Mouse (Mus musculus): ENCODE data around the gene Zfp579. TPM values are rescaled to one million over a fixed set of nuclear protein-coding genes. Genes with fewer than 3 reads are reported as not detected.
A peak's percentile ranks its signal among the peaks of the same experiment; 100 is the strongest.
"Not testable (repeated sequence)": the region's sequence is repeated elsewhere in the genome, so short reads cannot be mapped to it uniquely, and the experiment has no call there.

Zfp579 gene
- polyA plus RNA-seq, 1 experiment = 7.6 TPM

DNA sequence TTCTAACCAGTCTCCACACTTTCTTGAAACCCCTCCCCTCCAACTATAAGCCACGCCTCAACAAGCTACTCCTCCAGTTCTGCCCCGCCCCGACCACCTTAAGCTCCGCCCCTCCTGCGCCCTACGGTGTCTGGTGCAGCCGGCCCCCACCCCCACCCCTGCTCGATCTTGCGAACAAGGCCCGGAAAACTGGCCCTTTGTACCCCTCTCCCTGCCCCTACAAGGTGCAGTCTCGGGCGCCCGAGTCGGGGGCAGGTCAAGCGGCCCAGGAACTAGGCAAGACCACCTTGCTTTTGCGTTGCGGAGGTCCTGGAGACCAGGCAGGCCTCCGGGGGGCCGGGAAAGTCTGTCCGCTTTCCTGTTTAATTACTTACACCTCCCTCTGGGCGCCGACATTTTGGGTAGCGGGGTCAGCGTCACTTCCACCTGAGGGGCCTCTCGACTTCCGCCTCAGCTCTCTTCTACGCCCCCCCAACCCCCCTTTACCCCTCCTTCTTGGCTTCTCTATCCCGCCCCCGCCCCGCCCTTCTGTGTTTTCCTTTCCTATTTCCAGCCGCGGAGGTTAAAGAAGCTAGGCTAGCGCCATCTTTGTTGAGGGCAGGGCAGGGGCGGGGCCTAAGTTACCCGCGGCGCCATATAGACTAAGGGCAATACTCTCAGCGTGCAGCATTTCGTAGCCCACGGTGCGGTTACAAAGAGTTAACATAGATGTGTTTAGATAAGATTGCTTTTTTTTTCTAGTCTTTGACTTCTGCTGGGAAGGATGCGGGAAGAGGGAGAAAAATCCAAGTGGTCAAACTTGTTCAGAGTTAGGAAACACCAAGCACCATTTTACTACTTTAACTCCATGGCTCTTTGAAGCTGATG is 18.5 kb upstream of the Zfp579 start, which contains the start of the genes Zfp524 and Fiz1:
Gene Zfp524, plus strand, starts transcription at position 165 of the 867 bp plus-strand sequence.
Gene Fiz1, minus strand, starts transcription at position 447 of the 867 bp plus-strand sequence.
- peak within 1 kb of the TSS; percentile 94 for H3K27ac ChIP-seq (ENCODE audit: insufficient read depth, low read length)
- no peaks in the 10 kb centered on the region for H3K27me3 ChIP-seq (ENCODE audit: control insufficient read depth, insufficient read depth, low read length, poor library complexity, severe bottlenecking)
- peaks cover 22% of the 10 kb centered on the region for H3K36me3 ChIP-seq (ENCODE audit: control insufficient read depth, insufficient read depth, low read length, poor library complexity, severe bottlenecking)
- peaks cover 9% of the 10 kb centered on the region for H3K4me1 ChIP-seq (ENCODE audit: control insufficient read depth, insufficient read depth, low read length)
- no peak for TF ChIP-seq EP300 (IDR thresholded peaks at IDR 0.05; ENCODE audit: insufficient read depth, low read depth, low read length)
- TF ChIP-seq POLR2A (IDR thresholded peaks at IDR 0.05; ENCODE audit: insufficient read depth, low read length) = no peak
- no peak for TF ChIP-seq CTCF (IDR thresholded peaks at IDR 0.05; ENCODE audit: low read depth, low read length)
- peak within 1 kb of the TSS; percentile 91 for H3K9ac ChIP-seq (ENCODE audit: low read depth, poor library complexity, severe bottlenecking)
- H3K4me3 ChIP-seq (ENCODE audit: low read depth, low read length) = peak within 1 kb of the TSS; percentile 92
- H3K9me3 ChIP-seq (replicated peaks; ENCODE audit: control insufficient read depth, insufficient read depth, low read length, poor library complexity, severe bottlenecking) = no peaks in the 10 kb centered on the region

DNA sequence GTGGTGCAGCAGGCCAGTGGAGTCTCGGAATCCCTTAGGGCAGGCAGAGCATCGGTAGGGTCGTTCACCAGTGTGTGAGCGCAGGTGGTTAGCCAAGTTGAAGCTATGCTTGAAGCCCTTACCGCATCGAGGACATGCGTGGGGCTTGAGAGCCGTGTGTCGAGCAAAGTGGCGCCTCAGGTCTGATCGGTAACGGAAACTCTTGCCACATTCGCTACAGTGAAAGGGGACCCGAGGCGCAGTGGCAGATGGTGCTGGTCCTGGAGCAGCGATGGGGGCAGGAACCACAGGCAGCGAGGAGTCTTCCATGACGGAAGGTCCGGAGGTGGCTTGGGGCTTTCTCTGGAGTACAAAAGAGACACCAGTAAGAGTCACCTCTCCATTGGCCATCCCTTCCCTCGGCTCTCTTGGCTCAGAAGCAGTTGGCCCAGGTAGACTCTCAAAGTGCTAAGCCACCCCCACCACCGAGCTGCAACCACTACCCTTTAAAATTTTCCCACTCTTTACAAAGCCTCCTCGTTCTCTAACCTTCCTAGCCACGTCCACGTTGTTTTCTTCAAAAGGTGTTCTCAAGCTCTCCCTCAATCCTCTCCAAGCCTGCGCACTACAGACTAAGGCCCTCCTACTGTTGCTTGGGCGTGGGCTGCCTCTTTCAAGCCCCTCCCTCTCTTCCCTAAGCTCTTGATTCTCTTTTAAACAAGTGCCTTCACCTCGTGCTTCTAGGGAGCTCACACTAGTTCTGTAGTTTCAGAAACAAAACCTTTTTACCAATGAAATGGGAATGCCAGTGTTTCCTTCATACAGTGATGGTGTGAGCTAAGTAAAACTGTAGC is 16.9 kb upstream of the Zfp579 start:
- Histone ChIP-seq H3K27me3 (ENCODE audit: control insufficient read depth, insufficient read depth, low read length, poor library complexity, severe bottlenecking) (no peaks in the 10 kb centered on the region), H3K36me3 (ENCODE audit: control insufficient read depth, insufficient read depth, low read length, poor library complexity, severe bottlenecking) (peaks cover 25% of the 10 kb centered on the region), H3K27ac (ENCODE audit: insufficient read depth, low read length) (peak overlapping the region; percentile 93), H3K9ac (ENCODE audit: low read depth, poor library complexity, severe bottlenecking) (peak overlapping the region; percentile 91), H3K4me3 (ENCODE audit: low read depth, low read length) (peak overlapping the region; percentile 63), H3K4me1 (ENCODE audit: control insufficient read depth, insufficient read depth, low read length) (peaks cover 6% of the 10 kb centered on the region), H3K9me3 (replicated peaks; ENCODE audit: control insufficient read depth, insufficient read depth, low read length, poor library complexity, severe bottlenecking) (no peaks in the 10 kb centered on the region)
- TF ChIP-seq POLR2A (IDR thresholded peaks at IDR 0.05; ENCODE audit: insufficient read depth, low read length) = peak; percentile 59
- no peak for TF ChIP-seq EP300 (IDR thresholded peaks at IDR 0.05; ENCODE audit: insufficient read depth, low read depth, low read length)

DNA sequence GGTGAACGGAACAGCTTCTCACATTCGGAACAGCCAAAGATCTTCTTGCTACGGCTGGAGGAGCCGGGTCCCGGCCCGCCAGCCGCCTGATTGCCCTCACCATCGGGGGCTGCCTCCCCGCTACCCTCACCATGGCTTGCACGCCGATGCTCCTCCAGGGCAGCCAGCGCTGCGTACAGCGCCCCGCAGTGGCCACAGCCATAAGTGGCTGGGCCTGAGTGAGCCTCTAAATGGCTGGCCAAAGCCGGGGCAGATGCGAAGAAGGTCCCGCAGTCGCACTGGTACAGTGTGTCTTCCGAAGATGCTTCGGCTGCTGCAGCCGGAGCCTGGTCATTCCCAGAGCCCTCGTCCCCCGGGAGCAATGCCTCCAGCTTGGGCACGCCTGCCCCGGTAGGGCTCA is 12.3 kb upstream of the Zfp579 start:
- H3K27me3 ChIP-seq (ENCODE audit: control insufficient read depth, insufficient read depth, low read length, poor library complexity, severe bottlenecking) = no peaks in the 10 kb centered on the region
- no peak overlapping the region for H3K27ac ChIP-seq (ENCODE audit: insufficient read depth, low read length)
- peak overlapping the region; percentile 35 for H3K9ac ChIP-seq (ENCODE audit: low read depth, poor library complexity, severe bottlenecking)
- H3K36me3 ChIP-seq (ENCODE audit: control insufficient read depth, insufficient read depth, low read length, poor library complexity, severe bottlenecking) = peaks cover 32% of the 10 kb centered on the region
- H3K4me1 ChIP-seq (ENCODE audit: control insufficient read depth, insufficient read depth, low read length) = peaks cover 6% of the 10 kb centered on the region
- TF ChIP-seq CTCF (IDR thresholded peaks at IDR 0.05; ENCODE audit: low read depth, low read length) = peak; percentile 88
- no peak for TF ChIP-seq POLR2A (IDR thresholded peaks at IDR 0.05; ENCODE audit: insufficient read depth, low read length)
- TF ChIP-seq EP300 (IDR thresholded peaks at IDR 0.05; ENCODE audit: insufficient read depth, low read depth, low read length) = no peak
- peak overlapping the region; percentile 56 for H3K4me3 ChIP-seq (ENCODE audit: low read depth, low read length)
- H3K9me3 ChIP-seq (replicated peaks; ENCODE audit: control insufficient read depth, insufficient read depth, low read length, poor library complexity, severe bottlenecking) = no peaks in the 10 kb centered on the region

DNA sequence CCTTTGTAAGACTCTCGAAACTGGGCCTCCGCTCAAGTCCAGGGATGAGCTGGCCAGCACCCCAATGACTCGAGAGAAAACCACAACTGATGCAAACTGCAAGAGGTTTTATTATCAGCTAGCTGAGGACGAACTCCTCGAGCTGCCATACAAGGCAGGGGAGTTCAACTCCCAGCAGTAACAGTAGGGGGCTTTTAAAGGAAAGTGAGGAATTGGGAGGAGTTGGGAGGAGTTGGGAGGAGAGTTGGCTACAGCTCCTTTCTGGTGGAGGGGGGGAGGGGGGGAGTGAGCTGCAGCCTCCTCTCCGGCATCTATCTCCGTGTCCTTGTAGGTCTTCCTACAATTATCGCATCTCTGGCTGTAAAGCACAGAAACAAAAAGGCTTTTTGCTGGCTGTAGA is 6.9 kb upstream of the Zfp579 start:
- H3K27ac ChIP-seq (ENCODE audit: insufficient read depth, low read length); H3K36me3 ChIP-seq (ENCODE audit: control insufficient read depth, insufficient read depth, low read length, poor library complexity, severe bottlenecking); H3K27me3 ChIP-seq (ENCODE audit: control insufficient read depth, insufficient read depth, low read length, poor library complexity, severe bottlenecking); H3K9ac ChIP-seq (ENCODE audit: low read depth, poor library complexity, severe bottlenecking); H3K4me1 ChIP-seq (ENCODE audit: control insufficient read depth, insufficient read depth, low read length); H3K4me3 ChIP-seq (ENCODE audit: low read depth, low read length); H3K9me3 ChIP-seq (replicated peaks; ENCODE audit: control insufficient read depth, insufficient read depth, low read length, poor library complexity, severe bottlenecking): not testable (repeated sequence)

DNA sequence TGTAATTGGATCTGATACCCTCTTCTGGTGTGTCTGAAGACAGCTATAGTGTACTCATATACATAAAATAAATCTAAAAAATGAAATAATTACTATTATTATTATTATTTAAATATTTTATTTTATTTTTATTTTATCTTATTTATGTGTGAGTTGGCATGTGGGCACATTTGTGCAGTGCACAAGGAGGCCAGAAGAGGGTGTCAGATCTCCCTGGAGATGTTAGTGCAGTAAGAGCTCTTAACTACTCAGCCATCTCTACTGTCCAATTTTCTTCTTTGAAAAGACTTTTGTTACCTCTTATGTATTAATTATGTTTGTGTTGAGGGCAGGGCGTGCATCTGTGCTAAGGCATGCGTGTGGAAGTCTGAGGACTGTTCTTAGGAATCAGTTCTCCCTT is 3.9 kb upstream of the Zfp579 start:
- no peak for TF ChIP-seq EP300 (IDR thresholded peaks at IDR 0.05; ENCODE audit: insufficient read depth, low read depth, low read length)
- no peak for TF ChIP-seq POLR2A (IDR thresholded peaks at IDR 0.05; ENCODE audit: insufficient read depth, low read length)
- TF ChIP-seq CTCF (IDR thresholded peaks at IDR 0.05; ENCODE audit: low read depth, low read length) = no peak
- Histone ChIP-seq H3K4me3 (ENCODE audit: low read depth, low read length) (no peak overlapping the region), H3K4me1 (ENCODE audit: control insufficient read depth, insufficient read depth, low read length) (no peaks in the 10 kb centered on the region), H3K27me3 (ENCODE audit: control insufficient read depth, insufficient read depth, low read length, poor library complexity, severe bottlenecking) (no peaks in the 10 kb centered on the region; the same call in 1 of the 2 replicates), H3K9me3 (replicated peaks; ENCODE audit: control insufficient read depth, insufficient read depth, low read length, poor library complexity, severe bottlenecking) (no peaks in the 10 kb centered on the region; the same call in 1 of the 2 replicates), H3K9ac (ENCODE audit: low read depth, poor library complexity, severe bottlenecking) (no peak overlapping the region), H3K36me3 (ENCODE audit: control insufficient read depth, insufficient read depth, low read length, poor library complexity, severe bottlenecking) (no peaks in the 10 kb centered on the region), H3K27ac (ENCODE audit: insufficient read depth, low read length) (no peak overlapping the region)

DNA sequence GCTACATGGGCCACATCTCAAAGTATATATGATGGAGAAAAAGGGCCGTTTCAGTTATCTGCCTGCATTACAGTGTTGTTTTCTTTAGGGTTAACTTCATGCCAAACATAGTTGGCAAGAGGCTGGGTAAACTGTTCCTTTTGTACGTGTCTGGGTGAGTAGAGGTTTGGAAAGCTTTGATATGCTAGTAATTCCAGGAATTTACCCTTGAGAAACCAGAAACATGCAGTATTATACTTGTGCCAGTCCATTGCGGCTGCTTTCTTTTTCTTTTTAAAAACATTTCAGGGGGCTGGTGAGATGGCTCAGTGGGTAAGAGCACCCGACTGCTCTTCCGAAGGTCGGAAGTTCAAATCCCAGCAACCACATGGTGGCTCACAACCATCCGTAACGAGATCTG is 976 bp upstream of the Zfp579 start:
- H3K4me3 ChIP-seq (ENCODE audit: low read depth, low read length) = no peak overlapping the region
- H3K9me3 ChIP-seq (replicated peaks; ENCODE audit: control insufficient read depth, insufficient read depth, low read length, poor library complexity, severe bottlenecking) = no peaks in the 10 kb centered on the region
- H3K27me3 ChIP-seq (ENCODE audit: control insufficient read depth, insufficient read depth, low read length, poor library complexity, severe bottlenecking) = no peaks in the 10 kb centered on the region; the same call in 1 of the 2 replicates
- H3K36me3 ChIP-seq (ENCODE audit: control insufficient read depth, insufficient read depth, low read length, poor library complexity, severe bottlenecking) = no peaks in the 10 kb centered on the region
- no peaks in the 10 kb centered on the region for H3K4me1 ChIP-seq (ENCODE audit: control insufficient read depth, insufficient read depth, low read length)
- no peak overlapping the region for H3K27ac ChIP-seq (ENCODE audit: insufficient read depth, low read length)
- H3K9ac ChIP-seq (ENCODE audit: low read depth, poor library complexity, severe bottlenecking) = no peak overlapping the region
- no peak for TF ChIP-seq CTCF (IDR thresholded peaks at IDR 0.05; ENCODE audit: low read depth, low read length)
- no peak for TF ChIP-seq POLR2A (IDR thresholded peaks at IDR 0.05; ENCODE audit: insufficient read depth, low read length)
- TF ChIP-seq EP300 (IDR thresholded peaks at IDR 0.05; ENCODE audit: insufficient read depth, low read depth, low read length) = no peak

Measured in ES-Bruce4 (cell line).